Mouse (Mus musculus) heart, adult 2 months (tissue): Measurements from ENCODE around the gene Pitpnm3. TPM values are rescaled to one million over a fixed set of nuclear protein-coding genes. Genes with fewer than 3 reads are reported as not detected.

Experiments used
- DNase-seq, 2 experiments: peaks; one replicate each; pipeline ENCODE4 v3.0.0; 2021
- H3K27ac ChIP-seq: fragments of 200-600 bp; 2 replicates; pipeline ENCODE4 v1.8.1; 2022
- H3K27me3 ChIP-seq: fragments of 200-500 bp; 2 replicates; pipeline ENCODE4 v1.6.1; 2012; ENCODE audit warnings: mild to moderate bottlenecking, low read length, inconsistent platforms, mixed read lengths; ENCODE audit not compliant: control insufficient read depth, insufficient read depth
- H3K36me3 ChIP-seq: fragments of 200-500 bp; 2 replicates; pipeline ENCODE4 v1.6.1; 2012; ENCODE audit warnings: low read length, inconsistent platforms; ENCODE audit not compliant: control insufficient read depth, insufficient read depth
- H3K4me1 ChIP-seq: fragments of 200-500 bp; 2 replicates; pipeline ENCODE4 v1.6.1; 2011; ENCODE audit warnings: low read length; ENCODE audit not compliant: control insufficient read depth, insufficient read depth
- H3K4me3 ChIP-seq: fragments of 200-600 bp; 2 replicates; pipeline ENCODE4 v1.8.1; 2022
- H3K79me2 ChIP-seq: fragments of 200-500 bp; replicated peaks from 2 replicates; pipeline ENCODE4 v1.6.1; 2012; ENCODE audit warnings: mild to moderate bottlenecking, inconsistent platforms, low read length, moderate library complexity, mixed read lengths; ENCODE audit not compliant: control insufficient read depth, insufficient read depth
- H3K9ac ChIP-seq: fragments of 200-500 bp; 2 replicates; pipeline ENCODE4 v1.6.1; 2012; ENCODE audit warnings: low read depth, mild to moderate bottlenecking, control low read depth, inconsistent platforms, low read length, mixed read lengths
- CTCF ChIP-seq: fragments of 200-600 bp; IDR thresholded peaks from 2 replicates; pipeline ENCODE4 v1.8.1; 2022; ENCODE audit warnings: antibody characterized with exemption, mild to moderate bottlenecking, moderate library complexity
- EP300 ChIP-seq: fragments of 200-500 bp; IDR thresholded peaks from 2 replicates; pipeline ENCODE4 v1.6.1; 2011; ENCODE audit warnings: low read depth, low read length, control low read depth; ENCODE audit not compliant: insufficient read depth
- POLR2A ChIP-seq: fragments of 200-500 bp; IDR thresholded peaks from 2 replicates; pipeline ENCODE4 v1.6.1; 2011; ENCODE audit warnings: mild to moderate bottlenecking, low read depth, low read length, control low read depth; ENCODE audit not compliant: insufficient read depth
- WGBS: fragments of 180-500 bp; shearing (Covaris S2); methylation state at CpG from one replicate; pipeline ENCODE4 v1.1.7; 2018; 5-methylcytosine and 5-hydroxymethylcytosine counted together
- intact Hi-C: fragments of 180-260 bp; cut with DNase I; formaldehyde crosslinking; loops from one replicate; pipeline ENCODE4 v1.15.1; 2025
- polyA plus RNA-seq: library from polyadenylated mRNA; depleted of rRNA; stranded (reverse); fragments of >200 nt; gene quantifications from 2 replicates; pipeline ENCODE4 v1.2.3, GENCODE M21; 2012
- total RNA-seq, 2 experiments: library from RNA; stranded (reverse); gene quantifications; 2 replicates each; pipeline ENCODE4 v1.2.3; 2021

Gene Pitpnm3
- total and polyA plus RNA-seq, 3 experiments = 1.2 to 5.1 (median 2.0) TPM

DNA sequence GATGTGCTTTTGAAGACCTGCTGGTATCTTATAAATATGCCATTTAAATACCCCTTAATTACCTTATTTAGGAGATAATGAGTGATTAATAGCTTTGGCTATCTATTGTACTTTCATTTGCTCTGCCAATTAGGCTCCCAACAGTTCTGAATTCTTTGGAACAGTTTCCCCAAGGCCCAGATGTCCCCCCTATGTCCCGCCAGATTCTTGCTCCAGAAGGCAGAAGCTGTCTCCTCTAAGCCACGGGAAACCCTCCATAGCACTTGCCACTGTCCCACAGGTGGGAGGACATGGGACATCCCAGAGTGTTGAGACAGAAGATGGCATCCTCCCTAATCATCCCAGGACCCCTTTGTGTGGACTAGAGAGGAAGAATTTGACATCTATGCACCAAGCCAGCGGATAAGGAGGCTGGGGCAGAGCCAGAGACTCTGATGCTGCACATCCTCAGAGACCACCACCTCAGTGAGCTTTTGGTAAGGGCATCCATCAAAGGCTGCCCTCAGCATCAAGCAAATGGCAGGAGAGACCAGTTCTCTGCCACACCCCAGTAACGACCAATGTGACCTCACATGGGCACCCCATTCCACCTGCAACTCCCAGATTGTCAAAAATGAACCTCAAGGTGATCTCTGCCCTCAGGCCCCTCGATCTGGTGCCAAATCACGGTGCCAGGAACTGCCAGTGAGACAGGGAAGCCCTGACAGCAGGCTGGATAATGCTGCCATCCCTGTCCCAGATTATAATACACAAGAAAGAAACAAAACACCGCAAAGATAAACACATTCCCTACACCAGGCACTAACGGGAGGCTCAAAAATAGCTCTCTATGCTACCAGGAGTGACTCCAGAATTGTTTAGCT, 6.3 kb downstream of the Pitpnm3 start:
- Histone ChIP-seq H3K36me3 (no peaks in the 10 kb centered on the region), H3K27ac (peak overlapping the region; percentile 86), H3K4me3 (peak overlapping the region; percentile 29; the same call in 1 of the 2 replicates), H3K27me3 (no peaks in the 10 kb centered on the region), H3K9ac (peak overlapping the region; percentile 58), H3K79me2 (no peaks in the 10 kb centered on the region), H3K4me1 (peaks cover 29% of the 10 kb centered on the region)
- no peak for TF ChIP-seq POLR2A
- no peak for TF ChIP-seq CTCF
- TF ChIP-seq EP300 = no peak
- intact Hi-C loops = no loop called here
- DNase-seq = no peak
- WGBS = 52% methylated on average over 8 of the region's 8 CpGs

DNA sequence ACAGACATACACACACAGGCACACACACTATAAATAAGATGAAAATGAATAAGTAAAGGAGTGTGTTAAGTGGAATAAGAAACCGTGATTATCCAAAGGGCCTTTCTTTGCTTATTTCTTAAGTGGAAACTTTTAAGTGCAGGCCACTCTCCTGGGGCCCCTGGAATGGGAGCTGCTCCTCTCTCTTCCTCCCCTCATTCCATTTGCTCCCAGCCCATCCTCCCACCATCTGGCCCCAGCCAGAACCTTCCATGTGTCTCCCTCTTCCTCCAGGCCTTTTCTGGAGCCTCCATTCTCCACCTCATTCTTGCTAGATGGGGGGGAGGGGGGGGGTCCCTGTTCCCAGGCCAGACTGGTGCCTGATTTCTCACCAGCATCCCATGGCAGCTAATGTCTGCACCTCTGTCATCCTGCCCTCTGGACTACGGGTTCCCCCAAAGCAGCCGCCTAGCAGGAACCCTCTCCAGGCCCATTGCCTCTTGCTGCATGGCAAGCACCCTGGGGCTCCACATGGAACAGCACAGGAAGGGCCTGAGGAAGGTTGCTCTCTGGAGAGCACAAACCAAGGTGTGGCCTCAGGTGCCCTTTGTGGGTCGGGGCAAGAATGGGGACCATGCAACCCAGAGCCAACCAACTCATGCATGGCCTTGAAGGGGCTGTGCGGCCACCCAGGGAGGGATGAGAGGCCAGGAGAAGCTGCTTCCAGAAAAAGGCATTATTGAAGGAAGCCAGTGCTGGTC, 8.0 kb downstream of the Pitpnm3 start:
- WGBS = 76% methylated on average over 5 of the region's 5 CpGs
- TF ChIP-seq POLR2A (no peak), EP300 (no peak), CTCF (no peak)
- no peaks in the 10 kb centered on the region for H3K27me3 ChIP-seq
- H3K9ac ChIP-seq = no peak overlapping the region
- H3K27ac ChIP-seq = no peak overlapping the region
- peaks cover 25% of the 10 kb centered on the region for H3K4me1 ChIP-seq
- intact Hi-C loops = no loop called here
- H3K79me2 ChIP-seq = no peaks in the 10 kb centered on the region
- no peaks in the 10 kb centered on the region for H3K36me3 ChIP-seq
- H3K4me3 ChIP-seq = no peak overlapping the region
- DNase-seq = no peak

DNA sequence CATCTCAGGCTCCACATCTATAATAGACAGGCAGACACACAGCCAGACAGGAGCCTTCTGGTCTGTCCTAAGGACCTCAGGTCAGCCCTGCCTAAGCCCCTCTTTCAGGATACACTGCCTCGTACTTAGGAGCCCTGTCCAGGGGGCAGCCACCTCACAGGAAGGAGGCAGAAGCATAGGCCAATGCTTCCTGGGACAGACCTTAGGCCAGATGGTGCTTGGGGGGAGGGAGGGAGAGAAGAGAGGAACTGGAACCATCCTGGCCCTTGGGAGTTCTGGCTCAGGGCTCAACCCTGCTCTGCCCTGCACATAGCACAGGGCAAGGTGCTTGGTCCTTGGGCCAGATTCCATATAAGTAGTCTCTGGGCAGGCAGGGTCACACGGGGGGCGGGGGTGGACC, 9.8 kb downstream of the Pitpnm3 start:
- 72% methylated on average over 3 of the region's 3 CpGs for WGBS

DNA sequence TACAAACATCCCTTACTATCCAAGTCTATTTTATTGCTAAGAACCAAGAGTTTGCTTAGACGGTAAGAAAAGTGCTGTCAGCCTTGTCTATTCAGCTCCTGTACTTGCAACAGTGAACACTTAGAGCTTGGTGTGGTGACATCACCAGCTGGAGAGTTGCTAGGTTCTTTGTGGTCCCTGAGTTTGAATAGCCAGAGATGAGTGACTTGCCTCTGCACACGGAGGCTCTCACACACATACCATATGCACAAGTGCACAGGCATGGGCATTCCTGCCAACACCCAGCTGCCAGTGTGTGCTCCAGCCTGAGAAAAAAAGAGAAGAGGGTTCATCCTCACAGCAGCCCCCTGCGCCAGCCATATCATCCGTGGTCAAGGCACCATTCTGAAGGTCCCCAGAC, 12.0 kb downstream of the Pitpnm3 start:
- H3K27ac ChIP-seq = no peak overlapping the region
- no peak for DNase-seq
- no peak overlapping the region for H3K4me3 ChIP-seq
- no peaks in the 10 kb centered on the region for H3K79me2 ChIP-seq
- TF ChIP-seq POLR2A = no peak
- no peak for TF ChIP-seq EP300
- TF ChIP-seq CTCF = no peak
- no peaks in the 10 kb centered on the region for H3K36me3 ChIP-seq
- no peak overlapping the region for H3K9ac ChIP-seq
- H3K27me3 ChIP-seq = no peaks in the 10 kb centered on the region
- 75% methylated on average over 4 of the region's 4 CpGs for WGBS
- intact Hi-C loops = no loop called here
- no peaks in the 10 kb centered on the region for H3K4me1 ChIP-seq

More for the DNA sequence above, 9.8 kb downstream of the Pitpnm3 start:
- Histone ChIP-seq H3K9ac (no peak overlapping the region), H3K79me2 (no peaks in the 10 kb centered on the region), H3K4me3 (no peak overlapping the region), H3K27ac (no peak overlapping the region), H3K36me3 (no peaks in the 10 kb centered on the region), H3K4me1 (peaks cover 12% of the 10 kb centered on the region), H3K27me3 (no peaks in the 10 kb centered on the region)
- TF ChIP-seq CTCF (no peak), EP300 (no peak), POLR2A (no peak)
- no peak for DNase-seq
- intact Hi-C loops = no loop called here

DNA sequence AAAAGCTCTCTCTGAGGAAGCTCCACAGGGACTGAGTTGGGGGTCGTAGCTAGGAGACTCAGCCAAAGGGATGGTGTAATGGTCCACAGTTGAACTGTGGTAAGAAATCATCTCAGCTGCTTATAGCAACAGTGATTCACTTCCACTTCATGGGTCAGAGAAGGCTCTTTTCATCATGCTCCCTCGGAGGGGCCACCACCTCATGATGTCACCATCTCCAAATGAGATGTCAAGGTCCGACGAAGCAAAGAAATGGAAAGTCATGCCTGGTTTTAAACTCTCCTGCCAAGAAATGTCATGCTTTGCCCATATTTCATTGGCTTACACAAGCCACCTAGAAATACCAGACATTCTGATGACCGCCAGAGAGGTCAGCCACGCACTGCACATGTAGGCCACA, 15.2 kb downstream of the Pitpnm3 start:
- Histone ChIP-seq H3K4me3 (no peak overlapping the region), H3K27me3 (no peaks in the 10 kb centered on the region), H3K4me1 (no peaks in the 10 kb centered on the region), H3K9ac (no peak overlapping the region), H3K36me3 (no peaks in the 10 kb centered on the region), H3K27ac (no peak overlapping the region), H3K79me2 (no peaks in the 10 kb centered on the region)
- DNase-seq = no peak
- intact Hi-C loops = no loop called here
- no peak for TF ChIP-seq EP300
- TF ChIP-seq CTCF = no peak
- TF ChIP-seq POLR2A = no peak
- WGBS = 84% methylated on average over 6 of the region's 6 CpGs

DNA sequence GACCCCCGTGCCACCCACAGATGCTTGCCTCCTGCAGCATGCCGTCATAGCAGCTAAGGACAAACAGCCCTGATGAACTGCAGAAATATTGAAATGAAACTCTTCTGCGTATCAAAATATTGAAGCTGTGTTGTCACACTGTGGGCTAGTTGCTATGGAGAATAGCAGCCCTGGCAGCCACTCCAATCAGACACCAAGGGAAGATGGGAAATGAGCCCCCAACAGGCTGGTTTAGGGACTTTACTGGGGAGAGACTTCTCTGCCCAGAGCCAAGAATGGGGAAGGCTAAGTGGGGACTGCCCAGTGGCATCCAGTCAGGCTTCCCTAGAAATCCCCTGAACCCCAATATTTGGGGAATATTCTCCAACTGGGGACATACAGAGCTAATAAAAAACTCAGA, 16.9 kb downstream of the Pitpnm3 start:
- no peak for TF ChIP-seq CTCF
- no peak for TF ChIP-seq POLR2A
- no peak for TF ChIP-seq EP300
- no peak overlapping the region for H3K4me3 ChIP-seq
- no peak for DNase-seq
- intact Hi-C loops = no loop called here
- no peaks in the 10 kb centered on the region for H3K27me3 ChIP-seq
- no peaks in the 10 kb centered on the region for H3K79me2 ChIP-seq
- 89% methylated on average over 3 of the region's 3 CpGs for whole genome bisulfite sequencing
- H3K27ac ChIP-seq = no peak overlapping the region
- H3K36me3 ChIP-seq = no peaks in the 10 kb centered on the region
- no peak overlapping the region for H3K9ac ChIP-seq
- H3K4me1 ChIP-seq = no peaks in the 10 kb centered on the region
